Mouse (Mus musculus) testis, adult 2 months (tissue): ENCODE measurements around the gene Srms.

Experiments
- CTCF ChIP-seq: fragments of 200-500 bp; IDR thresholded peaks from 2 replicates; pipeline ENCODE4 v1.5.1; 2012; ENCODE audit warnings: low read depth, mild to moderate bottlenecking, inconsistent platforms, low read length, moderate library complexity; ENCODE audit not compliant: control insufficient read depth, insufficient read depth, insufficient replicate concordance
- POLR2A ChIP-seq: fragments of 200-500 bp; IDR thresholded peaks from 2 replicates; pipeline ENCODE4 v1.6.1; 2012; ENCODE audit warnings: low read depth, mild to moderate bottlenecking, inconsistent platforms, low read length, moderate library complexity; ENCODE audit not compliant: control insufficient read depth

DNA sequence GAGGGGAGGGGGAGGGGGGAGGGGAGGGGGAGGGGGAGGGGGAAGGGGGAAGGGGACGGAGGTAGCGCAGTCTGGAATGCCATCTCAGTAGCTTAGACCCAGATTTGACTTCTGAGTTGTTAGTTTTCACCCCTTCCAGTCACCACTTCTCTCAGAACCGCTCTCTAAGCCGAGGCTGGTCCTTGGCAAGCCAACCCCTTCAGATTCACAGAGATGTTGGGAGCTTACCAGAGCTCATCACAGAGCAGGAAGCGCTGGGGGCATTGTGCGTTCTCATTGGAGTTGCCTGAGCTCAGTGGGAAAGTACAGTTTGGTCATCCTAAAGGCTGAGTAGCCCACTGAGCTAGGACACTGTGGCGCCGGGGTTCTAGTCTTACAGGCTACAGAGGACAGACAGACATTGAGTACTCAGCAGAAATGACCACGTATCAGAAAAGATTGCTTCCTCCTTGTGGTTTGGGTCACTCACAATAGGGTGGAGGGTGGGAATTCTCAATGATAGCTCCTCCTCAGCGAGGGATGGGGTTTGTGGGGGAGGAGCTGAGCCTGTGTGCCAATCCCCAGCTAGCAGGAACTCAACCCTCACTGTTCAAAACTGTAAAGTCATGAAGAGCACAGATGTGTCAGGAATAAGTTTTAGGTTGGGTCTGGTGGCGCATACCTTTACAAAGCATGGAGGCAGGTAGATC lies 30.9 kb upstream of the Srms start:
- TF ChIP-seq CTCF (no peak), POLR2A (no peak)
